Mouse (Mus musculus) activated CD4-positive, CD25-positive, alpha-beta regulatory T cell, adult 4 months (primary cell): ENCODE results near the gene 4921524J17Rik. TPM values are rescaled to one million over a fixed set of nuclear protein-coding genes. Genes with fewer than 3 reads are reported as not detected.

Experiments
- ATAC-seq: one replicate; pipeline ENCODE4 v1.8.0; 2017
- polyA plus RNA-seq, 2 experiments: library from polyadenylated mRNA; unstranded; fragments of 100-300 nt; shearing (Covaris generic); gene quantifications; one replicate each; pipeline ENCODE4 v1.2.1; 2017

The 4921524J17Rik gene
- polyA plus RNA-seq, 2 experiments from 2014 or later, result 68.8 to 82.9 TPM

DNA sequence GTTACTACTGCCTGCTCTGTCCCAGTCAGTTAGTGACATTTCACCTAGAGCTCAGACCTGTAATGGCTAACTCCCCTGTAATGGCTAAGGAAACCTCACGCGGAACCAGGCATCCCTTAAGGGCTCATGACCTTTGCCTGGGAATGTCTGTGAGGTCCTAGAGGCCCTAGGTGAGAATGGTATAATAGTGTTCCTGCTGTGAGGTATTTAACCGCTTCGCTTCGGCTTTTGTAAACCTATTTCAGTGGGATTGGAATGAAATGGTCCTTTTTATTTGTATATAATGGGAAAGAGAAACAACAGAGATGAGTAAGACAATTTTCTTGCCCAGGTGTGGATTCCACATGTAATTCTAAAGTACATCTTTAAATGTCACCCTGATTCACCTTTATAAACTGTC lies 8.9 kb upstream of the 4921524J17Rik start:
- ATAC-seq, result no peak

DNA sequence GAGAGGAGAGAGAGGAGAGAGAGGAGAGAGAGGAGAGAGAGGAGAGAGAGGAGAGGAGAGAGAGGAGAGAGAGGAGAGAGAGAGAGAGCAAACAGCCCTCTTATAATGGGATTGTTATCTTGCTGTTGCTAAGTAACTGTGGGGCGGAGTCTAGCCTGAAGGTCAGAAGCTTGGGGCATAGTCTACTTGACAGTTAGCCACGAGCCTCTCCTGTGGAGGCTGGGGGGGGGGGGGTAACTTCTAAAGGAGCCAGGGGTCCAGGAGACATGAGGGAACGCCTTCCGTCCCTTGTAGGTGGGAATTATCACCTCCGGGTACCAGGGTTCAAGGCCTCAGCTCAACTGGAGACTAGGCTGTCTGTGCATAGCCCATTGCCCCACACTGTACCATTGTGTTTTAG lies 3.1 kb upstream of the 4921524J17Rik start:
- ATAC-seq, result no peak

DNA sequence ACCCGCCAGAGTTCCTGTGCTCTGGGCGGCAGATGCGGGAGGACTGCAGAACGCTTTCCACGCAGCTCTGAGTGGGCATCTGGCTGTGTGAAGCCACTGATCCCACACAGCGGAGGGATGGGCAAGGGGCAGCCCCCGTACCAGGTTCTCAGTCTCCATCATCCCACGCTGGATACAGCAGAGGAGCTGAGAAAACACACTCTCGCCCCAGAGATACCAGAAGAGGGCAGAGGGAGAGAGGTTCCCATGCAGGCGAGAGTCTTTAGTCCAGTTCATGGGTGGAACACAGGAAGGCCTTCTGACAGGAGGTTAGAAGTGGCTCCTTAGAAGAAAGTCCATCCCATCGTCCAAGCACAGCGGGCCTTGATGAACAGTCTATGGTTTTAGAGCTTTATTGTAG lies 2.2 kb upstream of the 4921524J17Rik start:
- no peak for ATAC-seq

DNA sequence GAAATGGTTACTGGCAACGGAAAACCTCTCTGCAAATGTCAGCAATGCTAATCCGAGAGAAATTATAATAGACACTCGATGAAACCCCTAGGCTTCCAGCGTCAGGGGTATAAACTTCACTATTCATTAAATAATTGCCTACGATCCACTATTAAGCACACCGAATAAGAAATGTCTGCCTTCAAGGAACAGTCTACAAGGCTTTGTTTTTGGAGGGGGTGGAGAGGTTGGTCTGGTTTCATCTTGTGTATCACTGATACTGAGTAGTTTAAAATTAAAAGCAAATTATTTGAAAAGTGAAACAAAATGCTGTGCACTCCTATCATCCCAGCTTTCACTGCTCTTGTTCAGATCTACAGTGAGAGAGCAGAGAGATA lies 372 bp upstream of the 4921524J17Rik start:
- peak; percentile 31 for ATAC-seq

DNA sequence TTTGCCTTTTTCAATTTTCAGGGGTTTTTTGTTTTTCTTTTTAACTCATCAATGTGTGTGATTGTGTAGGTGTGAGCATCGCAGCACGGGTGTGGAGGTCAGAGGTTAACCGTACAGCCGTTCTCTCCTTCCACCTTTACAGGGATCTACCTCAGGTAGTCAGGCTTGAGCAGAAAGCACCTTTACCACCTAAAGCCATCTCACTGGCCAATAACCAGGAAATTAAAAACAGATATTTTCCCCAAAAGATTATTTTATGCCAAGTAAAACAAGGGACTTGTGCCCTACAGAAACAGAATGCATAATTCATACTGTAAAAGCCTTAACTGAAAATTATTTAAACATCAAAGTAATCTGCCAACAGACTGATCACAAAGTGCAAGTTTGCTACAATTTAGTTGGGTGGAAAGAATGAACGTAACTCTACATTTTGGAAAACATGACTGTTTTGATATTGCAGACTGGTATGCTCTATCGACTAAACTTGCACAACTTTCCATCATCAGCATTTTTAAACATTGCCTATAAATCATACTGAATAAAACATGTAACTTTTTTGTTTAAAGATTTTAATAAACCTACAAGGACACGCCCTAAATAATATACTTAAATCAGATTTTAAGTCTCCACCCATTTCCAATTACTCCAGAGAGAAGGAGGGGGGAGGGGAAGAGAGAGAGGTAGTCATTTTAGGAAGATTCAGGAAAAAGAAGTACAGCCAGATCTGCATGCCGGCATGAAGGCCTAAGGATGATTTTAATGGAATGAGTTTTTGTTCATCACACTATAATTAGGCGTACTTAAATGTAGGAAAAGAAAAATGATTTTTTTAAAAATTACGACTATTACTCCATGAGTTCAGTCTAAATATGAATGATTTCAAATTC lies 1.1 kb downstream of the 4921524J17Rik start:
- ATAC-seq, result no peak

DNA sequence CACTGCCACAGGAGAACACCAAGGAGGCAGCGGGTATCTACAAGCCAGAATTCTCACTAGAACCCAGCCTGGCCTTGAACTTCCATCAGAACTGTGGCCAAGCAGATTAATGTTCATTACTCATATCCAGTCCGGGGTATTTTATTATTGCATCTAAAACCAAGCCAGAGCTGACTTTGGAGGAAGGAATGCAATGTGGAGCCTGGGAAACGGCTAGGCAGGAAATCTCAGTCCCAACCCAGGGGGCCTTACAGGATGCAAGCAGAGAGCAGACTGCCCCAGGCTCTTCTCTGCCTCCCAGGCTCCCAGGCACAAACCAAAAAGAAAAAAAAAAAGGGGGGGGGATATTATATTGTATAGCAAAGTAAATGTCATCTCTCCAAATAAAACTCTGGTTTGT lies 1.8 kb downstream of the 4921524J17Rik start:
- ATAC-seq, result no peak

DNA sequence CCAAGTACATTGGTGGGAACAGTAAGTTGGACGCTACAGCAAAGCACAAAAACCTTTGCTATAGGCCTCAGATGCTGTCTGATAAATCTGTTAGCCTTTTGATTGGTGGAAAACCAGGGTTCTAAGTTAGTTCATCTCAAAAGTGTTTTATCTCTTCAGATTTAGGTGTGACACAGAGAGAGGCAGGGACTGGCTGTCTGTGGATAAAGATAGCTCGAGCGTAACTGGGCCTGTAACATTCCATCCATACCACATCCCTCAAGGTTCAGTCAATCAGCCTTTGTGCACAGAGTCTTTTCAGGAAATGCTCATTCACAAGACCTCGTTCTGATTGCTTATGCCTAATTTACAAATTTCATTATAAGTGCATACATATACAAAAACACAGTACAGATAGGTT lies 3.4 kb downstream of the 4921524J17Rik start:
- no peak for ATAC-seq

DNA sequence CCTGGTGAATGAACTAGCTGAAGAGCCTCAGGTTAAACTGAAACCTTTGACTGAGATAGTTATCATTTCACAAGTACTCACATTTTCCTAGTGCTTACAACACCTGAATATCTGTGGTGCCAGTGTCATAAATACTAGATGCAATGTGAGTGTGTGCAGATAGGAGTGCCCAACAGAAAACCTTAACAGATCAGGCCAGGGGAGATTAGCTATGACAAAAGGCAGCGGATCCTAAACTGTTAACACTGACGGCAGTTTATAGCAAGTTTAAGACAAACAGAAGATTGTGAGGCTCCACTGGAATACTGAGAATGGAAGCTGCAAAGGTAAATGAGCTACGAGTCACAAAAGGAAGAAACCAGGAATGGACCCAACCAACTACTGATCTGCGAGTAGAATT lies 5.6 kb downstream of the 4921524J17Rik start:
- no peak for ATAC-seq

DNA sequence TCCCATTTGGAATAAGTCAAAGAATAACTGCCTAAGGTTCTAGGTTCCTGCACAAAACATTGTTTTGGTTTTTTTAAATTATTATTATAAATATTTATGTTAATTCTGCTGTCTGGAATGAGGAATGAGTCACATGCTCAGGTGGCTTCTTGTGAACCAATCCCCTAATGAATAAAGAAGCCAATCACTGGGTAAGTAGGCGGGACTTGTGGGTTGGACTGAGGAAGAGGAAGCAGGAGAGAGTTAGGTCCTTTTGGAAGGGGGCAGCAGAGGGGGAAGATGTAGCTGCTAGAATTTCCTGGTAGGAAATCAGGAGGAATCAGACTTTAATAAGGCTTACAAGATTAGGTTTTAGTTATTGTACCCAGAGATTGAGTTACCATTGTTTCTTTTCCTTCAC lies 11.3 kb downstream of the 4921524J17Rik start:
- ATAC-seq, result no peak

DNA sequence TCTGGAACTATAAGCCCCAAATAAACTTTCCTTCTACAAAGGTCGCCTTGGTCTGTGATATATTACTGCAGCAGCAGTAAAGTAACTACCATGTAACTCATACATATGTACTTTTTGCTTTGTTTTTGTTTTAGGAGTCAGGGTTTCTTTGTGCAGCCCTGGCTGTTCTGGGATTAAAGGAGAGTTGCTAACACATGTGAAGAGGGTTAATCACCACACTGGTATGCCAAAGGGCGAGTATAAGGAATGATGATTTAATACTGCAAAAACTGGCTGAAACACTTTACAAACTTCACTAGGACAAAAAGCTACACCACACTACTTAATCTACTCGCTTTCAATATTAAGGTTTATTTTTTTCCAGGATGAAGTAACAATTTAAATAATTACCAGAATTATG lies 24.1 kb downstream of the 4921524J17Rik start:
- ATAC-seq, result no peak

DNA sequence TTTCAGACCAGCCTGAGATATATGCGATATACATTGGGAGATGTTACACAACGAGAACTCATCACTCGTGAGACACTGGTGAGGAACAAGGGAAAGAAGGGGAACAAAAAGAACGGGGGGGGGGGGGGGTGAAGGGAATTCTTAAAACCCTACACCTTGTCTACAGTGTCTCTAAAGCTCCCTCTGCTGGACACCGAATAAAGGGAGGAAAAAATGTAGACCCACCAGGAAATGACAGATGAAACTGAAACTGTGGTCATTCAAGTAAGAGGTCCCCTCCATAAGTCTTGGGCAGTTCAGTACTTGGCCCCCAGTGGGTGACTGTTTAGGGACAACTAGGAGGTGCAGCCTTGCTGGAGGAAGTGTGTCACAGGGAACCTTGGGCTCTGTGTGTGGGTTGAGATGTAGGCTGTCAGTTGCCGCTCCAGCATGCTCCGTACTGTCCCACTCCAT lies 24.6 kb downstream of the 4921524J17Rik start:
- ATAC-seq, result peak; percentile 49

DNA sequence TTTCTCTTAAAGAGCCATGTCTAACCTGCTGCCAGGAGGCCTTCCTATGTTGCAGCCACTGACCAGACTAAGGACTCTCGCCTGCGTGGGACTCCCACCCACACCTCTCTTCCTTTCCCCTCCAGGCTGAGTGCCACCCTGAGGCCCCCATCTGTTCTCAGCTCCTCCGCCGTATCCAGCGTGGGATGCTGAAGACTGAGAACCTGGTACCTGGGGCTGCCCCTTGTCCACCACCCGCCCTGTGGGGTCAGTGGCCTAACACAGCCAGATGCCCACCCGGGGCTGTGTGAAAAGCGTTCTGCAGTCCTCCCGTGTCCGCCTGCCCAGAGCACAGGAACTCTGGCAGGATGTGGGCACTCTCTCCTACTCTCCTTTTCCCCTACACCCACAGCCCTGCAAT lies 26.7 kb downstream of the 4921524J17Rik start:
- ATAC-seq, result no peak

DNA sequence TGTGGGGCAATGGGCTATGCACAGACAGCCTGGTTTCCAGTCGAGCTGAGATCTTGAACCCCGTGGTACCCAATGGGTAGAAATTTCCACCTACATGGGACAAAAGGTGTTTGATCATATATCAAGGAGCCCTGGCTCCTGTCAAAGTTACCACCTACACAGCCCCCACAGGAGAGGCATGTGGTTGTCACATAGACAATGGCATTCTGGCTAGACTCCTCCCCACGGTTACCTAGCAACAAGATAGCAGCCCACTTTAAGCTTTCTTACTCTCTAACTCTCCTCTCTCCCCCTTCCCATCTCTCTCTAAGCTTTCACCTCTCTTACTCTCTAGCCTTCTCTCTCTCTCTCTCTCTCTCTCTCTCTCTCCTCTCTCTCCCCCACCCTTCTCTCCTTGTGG lies 27.2 kb downstream of the 4921524J17Rik start:
- ATAC-seq, result no peak

DNA sequence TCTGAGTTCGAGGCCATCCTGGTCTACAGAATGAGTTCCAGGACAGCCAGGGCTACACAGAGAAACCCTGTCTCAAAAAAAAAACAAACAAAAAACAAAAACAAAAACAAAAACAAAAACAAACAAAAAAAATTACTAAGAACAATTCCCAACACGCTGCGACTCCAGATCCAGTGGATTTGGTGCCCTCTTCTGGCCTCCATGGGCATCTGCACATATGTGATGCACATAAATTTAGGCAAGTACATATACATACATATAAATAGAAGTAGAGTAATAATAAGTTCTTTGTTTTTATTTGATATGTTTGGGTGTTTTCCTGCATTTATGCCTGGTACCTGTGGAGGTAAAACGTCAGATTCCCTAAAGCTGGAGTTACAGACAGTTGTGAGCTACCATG lies 34.1 kb downstream of the 4921524J17Rik start:
- ATAC-seq, result no peak

DNA sequence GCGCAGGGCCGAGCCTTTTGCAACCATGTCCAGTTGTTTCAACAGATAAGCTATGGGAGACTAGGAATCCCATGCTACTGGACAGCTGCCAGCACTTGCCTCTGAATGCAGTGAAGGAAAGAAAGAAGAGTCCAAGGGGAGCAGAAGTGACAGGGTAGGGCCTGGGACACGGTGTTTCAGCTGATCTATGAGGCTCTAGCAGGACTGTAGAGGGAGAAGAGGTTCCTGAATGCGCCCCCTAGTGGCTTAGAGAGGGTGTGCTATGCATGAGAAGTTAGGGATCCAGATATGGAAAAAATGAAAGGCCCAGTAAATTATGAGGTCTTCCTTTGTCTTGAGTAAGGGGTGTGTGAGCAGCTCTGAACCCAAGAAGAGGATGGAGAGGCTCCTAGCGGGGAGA lies 35.1 kb downstream of the 4921524J17Rik start:
- no peak for ATAC-seq

DNA sequence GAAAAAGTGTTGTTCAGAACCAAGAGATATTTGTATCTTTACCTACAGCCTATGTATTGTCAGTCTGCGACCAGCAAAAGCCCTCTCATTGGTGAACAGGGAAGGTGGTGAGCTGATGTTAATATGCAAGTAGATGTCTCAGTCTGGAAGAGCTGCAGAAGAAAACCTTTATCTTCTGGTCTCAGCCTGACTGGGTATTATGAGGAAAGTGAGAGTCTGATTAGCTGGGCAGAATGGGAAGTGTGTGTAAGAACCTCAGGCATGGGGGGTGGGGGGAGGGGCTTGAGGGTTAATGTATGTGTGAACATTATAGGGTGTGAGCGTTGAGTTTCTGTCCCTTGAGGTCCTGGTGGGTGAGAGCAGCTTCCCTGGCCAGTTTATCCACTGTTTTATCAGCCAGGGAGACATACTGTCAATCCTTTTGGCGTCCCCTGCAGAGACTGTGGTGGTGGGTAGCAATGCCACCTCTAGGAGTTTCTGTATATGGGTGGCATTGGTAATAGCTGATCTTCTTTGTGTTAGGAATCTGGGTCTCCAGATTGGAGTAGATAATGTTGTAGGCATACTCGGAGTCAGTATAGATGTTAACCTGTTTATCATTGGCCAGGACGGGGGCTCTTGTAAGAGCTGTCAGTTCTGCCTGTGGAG lies 36.1 kb downstream of the 4921524J17Rik start:
- no peak for ATAC-seq

DNA sequence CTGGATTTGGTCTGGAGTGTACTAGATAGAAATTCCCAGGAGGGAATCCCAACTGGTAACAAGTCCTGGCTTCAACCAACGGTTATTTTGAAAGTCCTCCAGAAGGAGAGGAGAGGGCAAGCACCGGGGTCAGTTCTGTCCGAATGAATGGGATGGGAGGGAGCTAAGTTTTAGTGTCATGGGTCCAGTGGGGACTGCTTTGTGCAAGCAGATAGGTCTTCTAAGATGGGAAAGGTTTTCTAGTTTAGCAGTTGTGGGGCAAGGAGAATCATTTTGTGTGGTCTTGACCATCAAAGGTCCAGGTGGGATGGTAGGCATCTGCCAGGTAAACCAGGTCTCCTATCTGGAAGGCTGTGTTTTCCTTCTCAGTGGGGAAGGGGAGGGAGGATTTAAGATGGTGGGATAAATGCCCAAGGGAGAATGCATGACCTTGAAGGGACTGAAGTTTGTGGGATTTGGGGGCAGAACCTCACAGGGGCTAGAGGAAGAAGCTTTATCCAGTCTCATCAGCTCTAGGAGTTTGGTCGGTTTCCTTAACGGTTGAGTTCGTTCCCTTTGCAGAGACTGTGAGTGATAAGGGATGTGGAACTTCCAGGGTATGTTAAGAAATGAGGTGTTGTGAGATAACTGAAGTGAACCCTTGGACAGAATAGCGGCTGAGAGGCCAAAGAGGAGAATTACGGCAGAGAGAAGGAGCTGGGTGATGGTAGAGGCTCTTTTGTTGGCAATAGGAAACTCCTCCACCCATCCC lies 36.8 kb downstream of the 4921524J17Rik start:
- ATAC-seq, result no peak

DNA sequence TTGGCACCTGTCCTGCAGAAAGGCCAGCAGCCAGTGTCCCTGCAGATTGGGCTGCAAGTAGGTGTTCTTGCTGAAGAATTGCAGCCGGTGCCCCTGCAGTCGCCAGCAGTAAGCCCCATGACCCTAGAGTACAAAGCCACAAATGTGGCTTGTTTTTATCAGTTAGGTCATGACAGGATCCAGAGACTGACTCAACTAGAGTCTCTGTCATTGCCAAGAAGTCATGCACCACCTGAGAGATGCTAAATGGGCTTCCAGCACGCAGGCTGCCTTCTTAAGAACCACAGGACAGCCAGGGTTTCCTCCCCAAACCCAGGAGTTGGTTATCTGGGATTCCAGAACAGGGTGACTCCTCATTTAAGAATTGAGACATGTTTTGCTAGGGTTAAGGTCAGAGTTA lies 37.6 kb downstream of the 4921524J17Rik start:
- no peak for ATAC-seq

DNA sequence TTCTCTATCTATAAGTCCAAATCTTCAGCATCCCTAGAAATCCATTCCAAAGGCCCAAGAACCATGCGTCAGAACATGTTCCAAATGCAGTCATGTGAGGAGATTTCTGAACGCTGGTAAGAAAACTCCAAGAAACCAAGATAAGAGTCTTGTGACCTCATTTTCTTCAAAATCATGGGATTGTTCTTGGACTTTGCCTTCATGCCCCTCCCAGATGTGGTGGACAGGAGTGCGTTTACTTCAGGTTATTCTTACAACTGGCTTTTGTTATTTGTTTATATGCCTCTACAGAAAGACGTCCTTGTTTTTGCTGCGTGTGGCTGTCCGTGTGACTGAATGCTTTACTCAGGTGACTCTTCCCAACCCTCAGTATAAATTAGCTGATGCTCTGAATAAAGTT lies 39.4 kb downstream of the 4921524J17Rik start:
- no peak for ATAC-seq

DNA sequence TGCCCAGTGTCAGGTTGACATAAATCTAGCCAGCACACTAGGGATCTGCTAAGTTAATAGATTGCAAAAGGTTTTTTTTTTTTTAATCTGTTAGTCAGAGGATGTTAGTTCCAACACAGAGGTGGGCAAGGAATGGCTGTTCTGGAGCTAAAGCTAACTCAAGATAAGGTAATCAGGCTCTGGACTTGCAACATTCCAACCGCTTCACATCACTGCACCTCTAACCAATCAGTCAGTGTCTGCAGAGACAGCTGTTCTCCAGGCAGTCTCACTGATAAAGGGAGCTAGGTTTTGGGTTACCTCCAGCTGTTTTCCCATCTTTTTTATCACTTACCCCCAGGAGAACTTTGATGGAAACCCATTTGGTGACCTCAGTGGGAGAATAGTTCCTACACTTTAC lies 41.2 kb downstream of the 4921524J17Rik start:
- no peak for ATAC-seq

DNA sequence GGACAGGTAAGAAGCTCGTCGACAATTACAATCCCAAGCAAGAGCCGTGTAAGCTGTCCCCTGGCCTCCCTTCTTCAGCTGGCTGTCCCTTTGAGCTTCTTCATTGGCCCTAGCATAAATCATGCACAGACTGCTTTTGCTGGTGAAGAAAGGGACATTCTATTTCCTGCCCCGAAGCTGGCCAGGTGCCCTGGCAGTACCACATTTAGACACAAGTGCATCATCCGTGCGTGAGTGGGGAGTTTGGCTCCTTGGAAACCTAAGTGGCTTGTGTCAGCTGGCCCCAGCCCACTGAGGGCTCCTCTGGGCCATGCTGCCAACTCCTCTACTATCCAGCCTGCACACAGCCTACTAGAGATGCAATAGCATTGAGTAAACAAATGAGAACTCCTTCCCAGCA lies 46.4 kb downstream of the 4921524J17Rik start, which contains the start of gene Mylk3:
Mylk3 (minus strand) TSS at position 141 of the 400 bp plus-strand sequence.
- ATAC-seq, result no peak

DNA sequence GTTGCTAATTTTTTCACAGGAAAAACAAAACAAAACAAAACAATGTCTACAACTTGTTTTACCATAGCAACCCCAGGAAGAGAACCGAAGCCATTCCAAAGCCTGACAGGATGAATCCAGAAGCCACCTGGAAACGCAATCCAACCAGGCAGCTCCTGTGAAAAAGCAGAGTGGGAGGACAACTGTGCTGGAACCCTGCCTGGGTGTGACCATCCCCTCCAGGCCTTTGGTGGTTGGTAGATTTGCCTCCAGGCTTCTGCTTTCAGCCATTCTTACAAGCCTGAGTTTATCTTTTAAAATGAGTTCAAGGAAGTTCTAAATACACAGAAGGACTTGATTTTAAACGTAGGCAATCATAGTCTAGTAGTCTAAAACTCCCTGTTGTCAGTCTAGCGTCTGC lies 50.7 kb downstream of the 4921524J17Rik start:
- no peak for ATAC-seq

DNA sequence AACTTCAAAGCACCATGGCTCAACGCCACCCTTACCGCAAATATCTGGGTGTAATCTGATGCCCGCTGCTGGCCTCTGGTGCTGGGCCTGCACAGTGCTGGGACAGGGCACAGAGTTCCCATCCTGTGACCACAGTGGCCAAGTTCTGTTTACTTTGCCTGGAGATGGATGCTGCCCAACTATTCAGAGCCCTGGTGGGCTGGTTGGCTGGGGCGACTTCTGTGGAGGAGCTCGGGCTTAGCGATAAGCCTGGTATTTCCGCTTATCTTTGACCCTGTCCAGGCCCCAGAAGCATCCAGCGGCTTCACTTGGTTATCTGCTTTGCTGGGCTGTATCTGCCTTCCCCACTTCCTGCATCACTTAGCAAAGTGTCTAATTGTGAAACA lies 51.8 kb downstream of the 4921524J17Rik start:
- no peak for ATAC-seq
